Mouse (Mus musculus) testis, adult 2 months (tissue): ENCODE data around the gene Hip1. TPM values are rescaled to one million over a fixed set of nuclear protein-coding genes. Genes with fewer than 3 reads are reported as not detected.
A peak's percentile ranks its signal among the peaks of the same experiment; 100 is the strongest.

Source experiments
- H3K27ac ChIP-seq: fragments of 200-500 bp; 2 replicates; pipeline ENCODE4 v1.5.1; 2012; ENCODE audit warnings: low read depth, low read length; ENCODE audit not compliant: control insufficient read depth, insufficient read depth
- H3K27me3 ChIP-seq: fragments of 200-500 bp; 2 replicates; pipeline ENCODE4 v1.6.1; 2012; ENCODE audit warnings: mild to moderate bottlenecking, low read length, moderate library complexity; ENCODE audit not compliant: control insufficient read depth, insufficient read depth
- H3K36me3 ChIP-seq: fragments of 200-500 bp; 2 replicates; pipeline ENCODE4 v1.6.1; 2012; ENCODE audit warnings: mild to moderate bottlenecking, low read length; ENCODE audit not compliant: control insufficient read depth, insufficient read depth
- H3K4me1 ChIP-seq: fragments of 200-500 bp; 2 replicates; pipeline ENCODE4 v1.6.1; 2012; ENCODE audit warnings: low read length; ENCODE audit not compliant: control insufficient read depth, insufficient read depth
- H3K4me3 ChIP-seq: fragments of 200-500 bp; 2 replicates; pipeline ENCODE4 v1.5.1; 2012; ENCODE audit warnings: low read depth, mild to moderate bottlenecking, low read length, moderate library complexity, mixed read lengths; ENCODE audit not compliant: control insufficient read depth
- CTCF ChIP-seq: fragments of 200-500 bp; IDR thresholded peaks from 2 replicates; pipeline ENCODE4 v1.5.1; 2012; ENCODE audit warnings: low read depth, mild to moderate bottlenecking, inconsistent platforms, low read length, moderate library complexity; ENCODE audit not compliant: control insufficient read depth, insufficient read depth, insufficient replicate concordance
- POLR2A ChIP-seq: fragments of 200-500 bp; IDR thresholded peaks from 2 replicates; pipeline ENCODE4 v1.6.1; 2012; ENCODE audit warnings: low read depth, mild to moderate bottlenecking, inconsistent platforms, low read length, moderate library complexity; ENCODE audit not compliant: control insufficient read depth
- polyA plus RNA-seq: library from polyadenylated mRNA; depleted of rRNA; stranded (reverse); fragments of >200 nt; gene quantifications from 2 replicates; pipeline ENCODE4 v1.2.3, GENCODE M21; 2012

The Hip1 gene
- polyA plus RNA-seq, 1 experiment = 8.9 TPM

DNA sequence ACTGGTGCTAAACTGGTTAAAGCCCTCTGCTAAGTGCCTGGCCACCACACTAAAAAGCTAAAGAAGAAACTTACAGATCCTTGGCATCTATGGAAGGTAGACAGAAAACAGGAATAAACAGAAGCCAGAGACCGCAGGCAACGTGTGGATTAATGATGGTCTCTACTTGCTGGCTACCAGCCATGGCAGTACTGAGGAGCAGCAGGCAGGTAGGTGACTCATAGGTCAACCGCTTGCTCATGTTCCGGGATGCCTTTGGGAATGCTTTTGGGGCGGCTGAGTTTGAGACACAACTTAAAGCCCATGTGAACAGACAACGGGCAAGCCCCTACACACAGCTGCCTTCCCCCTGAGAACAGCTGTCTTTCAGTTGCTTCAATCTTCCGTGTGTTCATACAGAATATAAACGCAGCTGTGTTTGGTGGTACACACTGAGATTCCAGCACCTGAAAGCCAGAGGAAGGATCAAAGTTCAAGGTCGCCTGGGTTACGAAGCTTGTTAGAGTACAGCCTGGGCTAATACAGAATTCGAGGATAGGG lies 13.5 kb downstream of the Hip1 start:
- H3K4me3 ChIP-seq = no peak overlapping the region
- no peaks in the 10 kb centered on the region for H3K36me3 ChIP-seq
- H3K27me3 ChIP-seq = no peaks in the 10 kb centered on the region
- TF ChIP-seq CTCF = no peak
- no peak for TF ChIP-seq POLR2A
- no peak overlapping the region for H3K27ac ChIP-seq
- H3K4me1 ChIP-seq = no peaks in the 10 kb centered on the region

DNA sequence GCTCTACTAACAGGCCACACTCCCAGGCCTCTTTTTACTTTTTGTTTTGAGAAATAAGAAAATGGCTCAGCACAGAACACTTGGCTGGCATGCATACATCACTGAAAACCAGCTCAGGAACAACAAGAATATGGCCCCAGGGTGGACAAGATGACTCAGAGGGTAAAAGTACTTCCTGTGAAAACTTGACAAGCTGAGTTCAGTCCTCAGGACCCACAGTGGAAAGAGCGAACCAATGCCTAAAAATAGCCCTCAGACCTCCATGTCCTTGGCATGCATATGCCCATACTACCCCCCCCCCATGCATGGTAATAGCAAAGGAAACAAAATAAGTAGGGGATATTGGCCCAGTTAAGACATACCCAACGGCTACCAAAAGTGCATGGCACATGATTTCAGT lies 15.0 kb downstream of the Hip1 start:
- Histone ChIP-seq H3K4me3 (no peak overlapping the region), H3K27me3 (no peaks in the 10 kb centered on the region), H3K36me3 (no peaks in the 10 kb centered on the region), H3K27ac (no peak overlapping the region), H3K4me1 (no peaks in the 10 kb centered on the region)
- TF ChIP-seq POLR2A = no peak
- TF ChIP-seq CTCF = no peak

DNA sequence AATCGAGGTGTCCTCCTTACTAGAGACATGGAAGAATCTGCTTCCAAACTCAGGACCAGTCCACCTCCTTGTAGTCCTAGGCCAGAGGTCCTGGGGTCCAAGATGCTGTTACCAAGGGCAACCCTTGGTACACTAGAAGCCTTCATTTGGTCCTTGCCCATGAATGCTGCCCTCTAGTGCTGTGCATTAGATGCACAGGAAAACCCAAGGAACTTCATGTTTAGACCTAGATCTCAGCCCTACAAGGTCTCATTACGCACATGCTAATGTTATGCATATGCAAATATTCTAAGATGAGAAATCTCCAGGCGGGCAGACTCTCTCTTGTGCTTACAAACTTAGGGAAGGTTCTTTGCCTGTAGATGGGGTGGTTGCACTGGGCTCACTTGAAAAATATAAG lies 15.6 kb downstream of the Hip1 start:
- H3K4me1 ChIP-seq = no peaks in the 10 kb centered on the region
- TF ChIP-seq CTCF (no peak), POLR2A (no peak)
- H3K36me3 ChIP-seq = no peaks in the 10 kb centered on the region
- H3K27me3 ChIP-seq = no peaks in the 10 kb centered on the region
- no peak overlapping the region for H3K27ac ChIP-seq
- no peak overlapping the region for H3K4me3 ChIP-seq

DNA sequence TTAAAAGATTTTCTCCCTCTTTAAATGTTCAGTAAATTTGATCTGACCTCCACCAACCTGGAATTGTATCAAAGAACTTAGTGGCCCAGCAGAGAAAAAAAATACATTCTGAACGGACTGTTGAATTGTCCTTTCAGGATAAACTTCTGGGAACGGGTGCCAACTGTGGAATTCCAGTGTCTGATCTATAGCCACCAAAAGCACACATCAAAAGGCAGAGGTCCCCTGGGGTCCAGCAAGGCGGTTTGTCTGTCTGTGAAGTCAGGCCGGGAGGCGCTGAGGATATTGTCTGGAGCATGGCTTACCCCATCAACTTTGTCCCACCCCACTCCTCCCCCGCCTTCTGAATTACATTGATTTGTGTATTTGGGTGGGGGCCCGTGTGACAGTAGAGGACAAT lies 16.9 kb downstream of the Hip1 start:
- Histone ChIP-seq H3K27me3 (no peaks in the 10 kb centered on the region), H3K4me3 (no peak overlapping the region), H3K36me3 (no peaks in the 10 kb centered on the region), H3K4me1 (no peaks in the 10 kb centered on the region), H3K27ac (no peak overlapping the region)
- TF ChIP-seq POLR2A (no peak), CTCF (no peak)

DNA sequence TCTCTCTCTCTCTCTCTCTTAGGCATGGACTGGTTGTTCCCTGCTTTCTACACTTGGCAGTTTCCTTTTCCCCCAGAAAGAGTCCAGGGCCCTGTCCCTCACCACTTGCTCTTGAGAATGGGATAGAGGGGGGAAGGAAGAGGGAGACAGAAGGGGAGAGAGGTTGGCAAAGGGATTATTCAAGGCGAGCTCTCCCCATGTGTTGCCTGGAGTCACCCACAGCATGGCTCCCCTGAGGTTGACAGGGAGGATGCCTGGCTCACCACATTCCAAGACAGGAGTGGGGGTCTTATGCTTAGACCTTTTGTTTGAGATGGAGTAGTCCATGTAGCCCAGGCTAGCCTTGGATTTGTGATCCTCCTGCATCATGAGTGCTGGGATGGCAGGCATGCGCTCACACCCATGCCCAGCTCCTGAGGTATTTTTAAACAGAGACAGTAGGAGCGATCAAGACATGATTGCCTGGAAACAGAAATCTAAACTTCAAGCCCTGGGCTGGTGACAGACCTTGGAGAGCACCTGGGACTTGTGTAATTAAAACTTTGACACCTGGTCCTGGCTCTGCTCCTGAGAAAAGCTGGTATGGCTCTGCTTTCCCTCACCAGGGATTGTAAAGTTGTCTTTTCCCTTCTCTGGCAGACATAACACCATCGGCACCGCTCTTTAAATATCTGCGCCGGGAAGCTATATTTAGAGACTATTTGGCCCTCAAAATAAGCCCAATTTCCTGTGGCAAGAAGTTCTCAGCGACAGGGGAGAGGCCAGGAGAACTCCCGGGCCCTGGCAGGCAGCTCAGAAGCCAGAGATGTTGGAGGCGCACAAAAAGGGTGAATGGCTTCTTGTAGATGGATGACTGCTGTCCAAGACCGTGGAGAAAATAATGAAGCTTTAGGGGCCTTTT lies 20.0 kb downstream of the Hip1 start:
- Histone ChIP-seq H3K27me3 (no peaks in the 10 kb centered on the region), H3K4me1 (no peaks in the 10 kb centered on the region), H3K27ac (peak overlapping the region; percentile 19; the same call in 1 of the 2 replicates), H3K4me3 (no peak overlapping the region), H3K36me3 (no peaks in the 10 kb centered on the region)
- TF ChIP-seq CTCF = no peak
- no peak for TF ChIP-seq POLR2A

DNA sequence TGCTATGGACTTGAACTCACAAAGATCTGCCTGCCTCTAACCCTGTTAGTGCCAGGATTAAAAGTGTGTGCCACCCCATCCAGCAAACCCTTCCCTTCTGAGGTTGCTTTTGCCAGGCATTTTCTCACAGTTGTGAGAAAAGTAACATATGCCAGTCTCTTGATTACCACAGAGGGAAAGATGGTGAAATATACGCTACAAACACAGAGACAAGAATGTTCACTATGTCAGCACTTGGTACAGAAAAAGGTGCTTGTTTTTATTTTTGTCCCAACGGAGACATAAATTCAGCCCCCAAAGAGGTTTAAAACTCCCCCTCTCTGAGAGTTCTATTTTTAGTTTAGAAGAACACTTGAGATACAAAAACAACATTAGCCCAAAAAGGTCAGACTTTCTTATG lies 20.8 kb downstream of the Hip1 start:
- Histone ChIP-seq H3K27ac (no peak overlapping the region), H3K36me3 (no peaks in the 10 kb centered on the region), H3K4me3 (no peak overlapping the region), H3K4me1 (no peaks in the 10 kb centered on the region), H3K27me3 (no peaks in the 10 kb centered on the region)
- TF ChIP-seq CTCF = no peak
- TF ChIP-seq POLR2A = no peak

DNA sequence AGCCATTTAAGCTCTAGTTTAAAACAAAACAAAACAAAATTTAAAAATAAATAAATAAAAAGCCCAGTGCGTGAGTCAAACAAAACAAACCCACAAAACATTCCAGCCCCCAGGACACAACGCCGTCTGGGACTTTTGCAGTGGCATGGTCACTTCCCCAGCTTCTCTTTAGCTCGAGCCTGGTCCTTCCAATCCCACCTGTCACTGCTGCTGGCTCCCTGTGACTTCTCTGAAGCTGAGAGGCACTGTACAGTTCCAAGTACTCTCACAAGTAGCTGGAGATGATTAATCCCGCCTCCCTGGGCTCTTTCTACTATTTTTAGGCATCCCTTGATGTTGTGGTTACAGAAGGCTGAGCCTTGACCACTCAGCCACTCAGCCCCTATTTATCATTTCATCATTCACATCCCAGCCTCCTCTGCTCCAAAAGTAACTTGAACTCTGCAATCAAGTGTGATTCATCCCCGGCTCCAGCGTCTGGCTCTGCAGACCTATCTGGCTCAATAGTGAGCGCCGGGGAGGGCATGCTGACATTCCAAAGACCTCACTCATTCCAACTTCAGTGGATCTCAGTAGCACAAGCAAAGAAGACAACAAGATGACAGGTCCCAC lies 22.7 kb downstream of the Hip1 start:
- H3K27ac ChIP-seq = no peak overlapping the region
- TF ChIP-seq CTCF = no peak
- TF ChIP-seq POLR2A = no peak
- H3K4me1 ChIP-seq = no peaks in the 10 kb centered on the region
- no peaks in the 10 kb centered on the region for H3K36me3 ChIP-seq
- H3K27me3 ChIP-seq = no peaks in the 10 kb centered on the region
- no peak overlapping the region for H3K4me3 ChIP-seq
